Mouse (Mus musculus): ENCODE measurements at regions not wholly inside any gene's neighbourhood (a gene's known extent, or its start where the extent isn't known, plus 50 kb on each side); places are given as distances from the start of the nearest gene placed in this dataset.

DNA sequence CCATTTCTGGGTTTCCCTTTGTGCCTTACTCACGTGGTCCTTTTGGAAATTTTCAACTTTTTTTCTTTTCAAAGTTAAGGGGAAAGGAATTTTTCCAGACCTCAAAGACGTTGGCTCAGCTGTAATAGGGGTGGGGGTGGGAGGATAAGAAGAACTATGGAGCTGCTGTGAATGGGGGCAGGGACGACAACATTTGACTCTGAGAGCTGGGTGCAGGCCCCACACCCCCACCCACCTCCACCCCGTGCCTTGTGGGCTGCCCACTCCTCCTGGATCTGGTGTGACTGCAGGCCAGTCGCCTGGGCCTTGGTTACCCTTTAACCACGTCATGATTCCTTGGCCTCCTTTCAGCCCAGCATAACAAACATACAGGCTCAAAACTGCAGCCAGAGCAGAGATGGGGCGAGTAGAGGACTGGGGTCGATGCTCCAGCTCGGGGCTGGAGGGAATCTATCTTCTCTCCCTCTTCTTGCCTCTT is 110.6 kb upstream of the Mgme1 start:
- DNase-seq (no peak), ATAC-seq (peak; percentile 22; the same call in 1 of the 2 replicates)
- Histone ChIP-seq H3K9me3 (ENCODE audit: low read length) (no peaks in the 10 kb centered on the region), H3K4me2 (ENCODE audit: low read depth, low read length) (peak overlapping the region; percentile 51), H3K9ac (replicated peaks) (no peak overlapping the region), H3K27ac (ENCODE audit: low read depth) (peak overlapping the region; percentile 48), H3K4me3 (ENCODE audit: low read depth, low read length) (no peak overlapping the region), H3K36me3 (replicated peaks; ENCODE audit: insufficient read depth, low read length) (no peaks in the 10 kb centered on the region), H3K4me1 (ENCODE audit: insufficient read depth) (peaks cover 17% of the 10 kb centered on the region), H3K27me3 (ENCODE audit: insufficient read depth, low read length) (no peaks in the 10 kb centered on the region)
- TF ChIP-seq EP300 (IDR thresholded peaks at IDR 0.05; ENCODE audit: low read depth) (no peak), CTCF (IDR thresholded peaks at IDR 0.05; ENCODE audit: low read depth) (no peak)
- WGBS (ENCODE audit: insufficient replicate concordance), result 28% methylated on average over 9 of the region's 9 CpGs

DNA sequence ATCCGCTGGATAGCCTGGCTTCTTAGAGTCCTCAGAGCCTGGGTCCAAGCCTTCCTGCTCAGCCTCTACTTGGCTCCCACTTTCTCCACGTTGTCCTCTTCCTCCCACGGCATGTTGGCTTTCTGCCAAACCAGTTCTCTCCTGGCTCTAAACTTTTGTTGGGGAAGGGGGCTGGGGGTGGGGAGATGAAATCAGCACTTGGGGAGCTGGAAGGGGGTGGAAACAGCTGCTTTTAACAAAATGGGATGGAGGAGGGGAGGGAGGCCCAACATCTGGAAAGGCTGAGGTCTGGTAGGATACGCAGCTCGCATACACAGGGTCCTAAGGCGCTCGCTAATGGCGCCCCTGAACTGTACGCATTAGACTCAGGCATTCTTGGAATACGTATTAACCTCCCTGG is 110.0 kb upstream of the Mgme1 start:
- ATAC-seq (no peak), DNase-seq (no peak)
- H3K27ac ChIP-seq (ENCODE audit: low read depth), result peak overlapping the region; percentile 48
- no peaks in the 10 kb centered on the region for H3K27me3 ChIP-seq (ENCODE audit: insufficient read depth, low read length)
- whole genome bisulfite sequencing (ENCODE audit: insufficient replicate concordance), result 66% methylated on average over 10 of the region's 10 CpGs
- H3K36me3 ChIP-seq (replicated peaks; ENCODE audit: insufficient read depth, low read length), result no peaks in the 10 kb centered on the region
- peaks cover 17% of the 10 kb centered on the region for H3K4me1 ChIP-seq (ENCODE audit: insufficient read depth)
- peak overlapping the region; percentile 51 for H3K4me2 ChIP-seq (ENCODE audit: low read depth, low read length)
- H3K9ac ChIP-seq (replicated peaks), result no peak overlapping the region
- TF ChIP-seq CTCF (IDR thresholded peaks at IDR 0.05; ENCODE audit: low read depth) (no peak), EP300 (IDR thresholded peaks at IDR 0.05; ENCODE audit: low read depth) (no peak)
- H3K4me3 ChIP-seq (ENCODE audit: low read depth, low read length), result no peak overlapping the region
- H3K9me3 ChIP-seq (ENCODE audit: low read length), result no peaks in the 10 kb centered on the region

DNA sequence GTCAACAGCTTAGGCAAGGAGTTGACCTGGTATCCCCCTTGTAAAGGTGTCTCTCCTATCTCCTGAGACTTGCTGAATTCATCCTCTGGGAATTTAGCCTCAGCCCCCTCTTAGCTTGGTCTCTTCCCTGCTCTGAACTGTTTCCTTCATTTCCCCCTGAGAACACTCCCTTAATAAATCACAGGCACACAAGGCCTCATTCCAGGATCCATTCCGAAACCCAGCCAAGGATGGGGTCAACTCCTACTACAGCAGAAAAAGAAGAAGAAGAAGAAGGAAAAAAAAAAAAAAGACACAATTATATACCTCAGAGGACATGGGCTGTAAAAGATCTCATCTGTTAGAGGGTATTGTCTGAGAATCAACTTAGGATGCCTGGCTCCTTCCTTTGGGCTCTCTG is 108.6 kb upstream of the Mgme1 start:
- WGBS (ENCODE audit: insufficient replicate concordance), result 66% methylated on average over 1 of the region's 1 CpGs
- no peak overlapping the region for H3K4me3 ChIP-seq (ENCODE audit: low read depth, low read length)
- no peaks in the 10 kb centered on the region for H3K36me3 ChIP-seq (replicated peaks; ENCODE audit: insufficient read depth, low read length)
- H3K27me3 ChIP-seq (ENCODE audit: insufficient read depth, low read length), result no peaks in the 10 kb centered on the region
- DNase-seq, result no peak
- peak overlapping the region; percentile 48; the same call in 1 of the 2 replicates for H3K27ac ChIP-seq (ENCODE audit: low read depth)
- TF ChIP-seq EP300 (IDR thresholded peaks at IDR 0.05; ENCODE audit: low read depth), result no peak
- TF ChIP-seq CTCF (IDR thresholded peaks at IDR 0.05; ENCODE audit: low read depth), result no peak
- H3K9ac ChIP-seq (replicated peaks), result no peak overlapping the region
- peaks cover 26% of the 10 kb centered on the region for H3K4me1 ChIP-seq (ENCODE audit: insufficient read depth)
- H3K9me3 ChIP-seq (ENCODE audit: low read length), result no peaks in the 10 kb centered on the region
- no peak for ATAC-seq
- no peak overlapping the region for H3K4me2 ChIP-seq (ENCODE audit: low read depth, low read length)

DNA sequence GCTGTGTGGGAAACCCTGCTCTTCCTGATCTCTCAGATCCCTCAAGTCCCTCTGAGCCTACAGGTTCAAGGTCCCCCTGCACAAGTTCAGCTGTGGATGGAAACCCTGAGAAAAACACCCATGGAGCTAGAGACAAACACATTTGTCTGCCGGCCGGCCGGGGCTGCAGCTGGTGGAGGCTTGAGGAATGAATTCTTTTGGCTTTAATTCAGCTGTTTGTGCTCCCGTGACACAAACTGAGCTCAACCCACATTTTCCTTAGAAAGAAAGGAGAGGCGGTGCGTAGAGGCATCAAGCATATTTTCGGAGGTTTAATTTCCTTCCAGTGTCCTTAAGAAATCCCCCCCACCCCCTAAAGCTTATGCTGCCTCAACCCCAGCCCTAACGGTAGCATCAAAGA is 106.4 kb upstream of the Mgme1 start:
- no peak for ATAC-seq
- no peak for DNase-seq
- no peak overlapping the region for H3K9ac ChIP-seq (replicated peaks)
- no peaks in the 10 kb centered on the region for H3K27me3 ChIP-seq (ENCODE audit: insufficient read depth, low read length)
- no peak for TF ChIP-seq EP300 (IDR thresholded peaks at IDR 0.05; ENCODE audit: low read depth)
- TF ChIP-seq CTCF (IDR thresholded peaks at IDR 0.05; ENCODE audit: low read depth), result no peak
- WGBS (ENCODE audit: insufficient replicate concordance), result 45% methylated on average over 8 of the region's 8 CpGs
- H3K4me1 ChIP-seq (ENCODE audit: insufficient read depth), result peaks cover 34% of the 10 kb centered on the region
- H3K27ac ChIP-seq (ENCODE audit: low read depth), result 0 out of 2 replicates have a peak overlapping the region, but pooled peaks have one; percentile 8
- no peaks in the 10 kb centered on the region for H3K36me3 ChIP-seq (replicated peaks; ENCODE audit: insufficient read depth, low read length)
- H3K9me3 ChIP-seq (ENCODE audit: low read length), result no peaks in the 10 kb centered on the region
- no peak overlapping the region for H3K4me3 ChIP-seq (ENCODE audit: low read depth, low read length)
- H3K4me2 ChIP-seq (ENCODE audit: low read depth, low read length), result peak overlapping the region; percentile 79

DNA sequence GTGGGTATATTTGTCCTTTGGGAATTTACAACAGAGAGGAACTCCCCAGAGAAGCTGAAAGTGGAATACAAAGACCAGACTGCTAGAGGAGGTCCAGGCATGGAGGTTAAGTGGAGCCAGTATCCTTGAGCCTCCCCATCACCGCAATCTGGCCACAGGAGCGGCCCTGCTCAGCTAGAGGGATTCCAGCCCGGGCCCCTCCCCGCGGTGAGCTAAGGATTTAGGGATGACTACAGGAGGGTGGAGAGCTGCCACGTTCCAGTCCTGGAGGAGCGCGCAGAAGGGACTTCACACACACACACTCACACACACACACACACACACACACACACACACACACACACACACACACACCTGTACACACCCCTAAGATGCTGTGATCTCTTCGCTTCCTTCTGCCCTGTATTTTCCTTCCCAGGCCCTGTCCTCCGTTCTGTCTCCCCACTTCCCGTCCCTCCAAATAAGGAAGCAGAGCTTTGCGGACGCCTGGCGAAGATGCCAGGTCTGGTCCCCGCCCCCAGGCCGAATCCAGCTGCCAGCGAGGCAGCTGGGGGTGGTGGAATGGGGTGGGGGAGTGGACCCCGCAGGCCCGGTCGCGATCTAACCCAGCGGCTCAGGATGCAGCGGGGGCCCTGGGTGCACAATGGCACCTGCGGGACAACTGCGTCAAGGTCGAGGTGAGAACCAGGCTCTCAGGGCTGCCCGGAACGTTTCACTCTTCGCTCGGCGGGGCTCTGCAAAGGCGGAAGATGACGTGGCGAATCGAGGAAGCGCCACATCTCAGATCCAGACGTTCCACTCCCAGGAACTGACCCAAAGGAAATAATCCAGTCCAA is 105.3 kb upstream of the Mgme1 start:
- Histone ChIP-seq H3K9me3 (ENCODE audit: low read length) (no peaks in the 10 kb centered on the region), H3K27me3 (ENCODE audit: insufficient read depth, low read length) (no peaks in the 10 kb centered on the region), H3K4me1 (ENCODE audit: insufficient read depth) (peaks cover 35% of the 10 kb centered on the region), H3K36me3 (replicated peaks; ENCODE audit: insufficient read depth, low read length) (no peaks in the 10 kb centered on the region), H3K27ac (ENCODE audit: low read depth) (peak overlapping the region; percentile 93), H3K4me2 (ENCODE audit: low read depth, low read length) (peak overlapping the region; percentile 79), H3K9ac (replicated peaks) (peak overlapping the region; percentile 71), H3K4me3 (ENCODE audit: low read depth, low read length) (peak overlapping the region; percentile 63)
- no peak for TF ChIP-seq EP300 (IDR thresholded peaks at IDR 0.05; ENCODE audit: low read depth)
- no peak for TF ChIP-seq CTCF (IDR thresholded peaks at IDR 0.05; ENCODE audit: low read depth)
- ATAC-seq, result peak; percentile 69
- DNase-seq, result peak; percentile 70
- WGBS (ENCODE audit: insufficient replicate concordance), result 2% methylated on average over 37 of the region's 37 CpGs

DNA sequence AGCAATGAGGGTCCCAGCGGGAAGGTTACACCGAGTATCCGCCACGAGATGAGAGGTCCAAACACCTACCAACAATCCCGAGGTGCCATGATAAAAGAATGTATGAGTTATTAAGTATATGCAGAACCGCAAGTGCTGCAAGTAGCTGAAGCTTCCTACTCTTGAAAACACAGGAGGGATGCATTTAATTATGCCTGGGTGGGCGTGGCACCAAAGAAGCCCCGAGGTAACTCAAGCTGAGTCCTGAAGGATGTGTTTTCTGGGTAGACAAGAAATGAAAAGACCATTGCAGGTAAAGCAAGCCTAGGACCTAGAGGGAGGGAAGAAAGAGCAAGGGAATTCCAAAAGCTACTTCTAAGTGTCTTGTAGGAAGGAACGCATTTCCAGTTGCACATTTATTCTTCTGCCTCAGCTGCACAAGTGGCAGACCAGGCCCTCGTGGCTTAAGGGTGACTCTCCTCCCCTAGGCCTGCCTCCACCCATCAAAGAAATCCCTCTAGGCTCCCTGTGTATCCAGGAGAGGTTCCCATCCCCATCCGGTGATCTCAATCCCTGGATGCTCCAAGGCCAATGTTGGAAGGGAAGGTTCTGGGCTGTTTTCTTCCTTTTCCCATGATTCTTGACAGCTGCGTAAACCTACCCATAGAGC is 104.2 kb upstream of the Mgme1 start:
- Histone ChIP-seq H3K36me3 (replicated peaks; ENCODE audit: insufficient read depth, low read length) (no peaks in the 10 kb centered on the region), H3K9me3 (ENCODE audit: low read length) (no peaks in the 10 kb centered on the region), H3K9ac (replicated peaks) (peak overlapping the region; percentile 71), H3K4me2 (ENCODE audit: low read depth, low read length) (peak overlapping the region; percentile 79), H3K27me3 (ENCODE audit: insufficient read depth, low read length) (no peaks in the 10 kb centered on the region), H3K4me3 (ENCODE audit: low read depth, low read length) (peak overlapping the region; percentile 63), H3K4me1 (ENCODE audit: insufficient read depth) (peaks cover 28% of the 10 kb centered on the region), H3K27ac (ENCODE audit: low read depth) (peak overlapping the region; percentile 93)
- WGBS (ENCODE audit: insufficient replicate concordance), result 30% methylated on average over 12 of the region's 12 CpGs
- ATAC-seq, result no peak
- TF ChIP-seq EP300 (IDR thresholded peaks at IDR 0.05; ENCODE audit: low read depth) (no peak), CTCF (IDR thresholded peaks at IDR 0.05; ENCODE audit: low read depth) (no peak)
- DNase-seq, result no peak

Data from liver, postnatal 0 days (tissue).